Mouse (Mus musculus): ENCODE results near the gene Bach2.

Bach2 gene

GRCm38 (mm10) chr4:32357996-32358600, 119.5 kb downstream of the Bach2 start:
- no peak for DNase-seq (ENCODE audit: low read depth, low spot score)

GRCm38 (mm10) chr4:32358602-32359464, 120.2 kb downstream of the Bach2 start:
- DNase-seq (ENCODE audit: low read depth, low spot score), result no peak

- DNase-seq (ENCODE audit: low read depth, low spot score), result no peak
Measured at GRCm38 (mm10) chr4:32359634-32360033, 121.0 kb downstream of the Bach2 start.

- DNase-seq (ENCODE audit: low read depth, low spot score), result no peak
Measured at GRCm38 (mm10) chr4:32360496-32360895, 121.9 kb downstream of the Bach2 start.

GRCm38 (mm10) chr4:32363488-32363984, 124.9 kb downstream of the Bach2 start:
- no peak for DNase-seq (ENCODE audit: low read depth, low spot score)

- no peak for DNase-seq (ENCODE audit: low read depth, low spot score)
Measured at GRCm38 (mm10) chr4:32365144-32365907, 126.7 kb downstream of the Bach2 start.

GRCm38 (mm10) chr4:32366176-32366575, 127.6 kb downstream of the Bach2 start:
- DNase-seq (ENCODE audit: low read depth, low spot score), result no peak

- no peak for DNase-seq (ENCODE audit: low read depth, low spot score)
Measured at GRCm38 (mm10) chr4:32368345-32368744, 129.7 kb downstream of the Bach2 start.

- DNase-seq (ENCODE audit: low read depth, low spot score), result peak; percentile 29
Measured at GRCm38 (mm10) chr4:32373085-32373484, 134.5 kb downstream of the Bach2 start.

GRCm38 (mm10) chr4:32373527-32373926, 134.9 kb downstream of the Bach2 start:
- no peak for DNase-seq (ENCODE audit: low read depth, low spot score)

GRCm38 (mm10) chr4:32374751-32375582, 136.4 kb downstream of the Bach2 start:
- DNase-seq (ENCODE audit: low read depth, low spot score), result no peak

GRCm38 (mm10) chr4:32375721-32376526, 137.3 kb downstream of the Bach2 start:
- DNase-seq (ENCODE audit: low read depth, low spot score), result no peak

- DNase-seq (ENCODE audit: low read depth, low spot score), result no peak
Measured at GRCm38 (mm10) chr4:32376527-32376948, 137.9 kb downstream of the Bach2 start.

GRCm38 (mm10) chr4:32379140-32379539, 140.5 kb downstream of the Bach2 start:
- no peak for DNase-seq (ENCODE audit: low read depth, low spot score)

- DNase-seq (ENCODE audit: low read depth, low spot score), result no peak
Measured at GRCm38 (mm10) chr4:32381666-32382381, 143.2 kb downstream of the Bach2 start.

- DNase-seq (ENCODE audit: low read depth, low spot score), result no peak
Measured at GRCm38 (mm10) chr4:32385121-32385520, 146.5 kb downstream of the Bach2 start.

GRCm38 (mm10) chr4:32385623-32386022, 147.0 kb downstream of the Bach2 start:
- no peak for DNase-seq (ENCODE audit: low read depth, low spot score)

GRCm38 (mm10) chr4:32386346-32386745, 147.7 kb downstream of the Bach2 start:
- no peak for DNase-seq (ENCODE audit: low read depth, low spot score)

GRCm38 (mm10) chr4:32386931-32387330, 148.3 kb downstream of the Bach2 start:
- DNase-seq (ENCODE audit: low read depth, low spot score), result no peak

All from retina, postnatal 7 days (tissue).